Mouse (Mus musculus) R1 (cell line): ENCODE data around the gene AI661453.

Experiments used
- DNase-seq: peaks from one replicate; pipeline ENCODE4 v3.0.0-alpha.2; 2018; ENCODE audit warnings: low read depth, low spot score

AI661453 gene

GRCm38 (mm10) chr17:47501946-47502706 lies 65.7 kb downstream of the AI661453 start, which contains the start of gene Taf8:
Gene Taf8, minus strand, starts transcription at chr17:47502292.
- DNase-seq = peak; percentile 99

DNA sequence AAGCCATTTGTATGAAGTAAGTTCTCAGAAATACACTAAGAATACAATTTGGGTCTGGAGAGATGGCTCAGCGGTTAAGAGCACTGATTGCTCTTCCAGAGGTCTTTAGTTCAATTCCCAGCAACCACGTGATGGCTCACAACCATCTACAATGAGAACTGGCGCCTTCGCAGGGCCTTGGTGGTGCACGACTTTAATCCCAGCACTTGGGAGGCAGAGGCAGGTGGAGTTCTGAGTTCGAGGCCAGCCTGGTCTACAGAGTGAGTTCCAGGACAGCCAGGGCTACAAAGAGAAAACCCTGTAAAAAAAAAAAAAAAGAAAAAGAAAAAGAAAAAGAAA lies 66.3 kb downstream of the AI661453 start:
- DNase-seq = peak; percentile 88

DNA sequence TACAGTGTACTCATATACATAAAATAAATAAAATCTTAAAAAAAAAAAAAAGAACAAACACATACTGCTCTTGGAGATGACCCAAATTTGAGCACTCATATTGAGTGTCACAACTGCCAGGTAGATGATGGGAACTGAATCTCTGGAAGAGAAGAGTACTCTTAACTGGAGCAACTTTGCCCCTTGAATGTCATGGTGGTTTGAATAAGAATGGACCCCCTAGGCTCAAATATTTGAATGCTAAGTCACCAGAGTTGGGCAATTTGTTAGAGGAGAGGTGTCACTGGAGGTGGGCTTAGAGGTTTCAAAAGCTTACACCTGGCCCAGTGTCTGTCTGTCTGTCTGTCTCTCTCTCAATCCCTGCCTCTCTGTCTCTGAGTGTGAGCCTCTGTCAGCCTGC lies 67.3 kb downstream of the AI661453 start:
- peak; percentile 91 for DNase-seq

- no peak for DNase-seq
Observed at GRCm38 (mm10) chr17:47504228-47504627, 67.8 kb downstream of the AI661453 start.

DNA sequence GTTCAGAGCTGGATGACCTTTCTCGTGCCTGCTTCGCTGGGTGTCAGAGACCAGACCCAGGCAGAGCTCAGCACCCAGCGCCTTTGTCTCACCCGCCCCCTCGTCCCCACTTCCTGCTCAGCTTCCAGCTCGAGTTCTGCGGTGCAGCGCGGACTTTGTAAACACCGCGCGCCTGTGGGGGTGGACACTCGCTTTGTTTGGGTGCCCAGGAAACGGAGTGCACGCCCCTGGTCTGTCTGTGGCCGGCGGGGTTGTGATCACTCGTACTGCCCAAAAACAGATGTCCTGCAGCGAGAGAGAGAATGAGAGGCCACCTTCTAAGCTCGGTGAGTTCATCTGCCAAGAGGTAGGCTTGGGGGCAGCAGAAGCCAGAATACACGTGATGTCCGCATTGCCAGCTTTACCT lies 68.5 kb downstream of the AI661453 start, which contains the start of gene Ccnd3:
Gene Ccnd3, plus strand, starts transcription at position 111 of the 406 bp plus-strand sequence.
- DNase-seq = no peak

- DNase-seq = no peak
Observed at GRCm38 (mm10) chr17:47505566-47505965, 69.2 kb downstream of the AI661453 start.

GRCm38 (mm10) chr17:47506042-47506441 lies 69.6 kb downstream of the AI661453 start:
- DNase-seq = no peak

DNA sequence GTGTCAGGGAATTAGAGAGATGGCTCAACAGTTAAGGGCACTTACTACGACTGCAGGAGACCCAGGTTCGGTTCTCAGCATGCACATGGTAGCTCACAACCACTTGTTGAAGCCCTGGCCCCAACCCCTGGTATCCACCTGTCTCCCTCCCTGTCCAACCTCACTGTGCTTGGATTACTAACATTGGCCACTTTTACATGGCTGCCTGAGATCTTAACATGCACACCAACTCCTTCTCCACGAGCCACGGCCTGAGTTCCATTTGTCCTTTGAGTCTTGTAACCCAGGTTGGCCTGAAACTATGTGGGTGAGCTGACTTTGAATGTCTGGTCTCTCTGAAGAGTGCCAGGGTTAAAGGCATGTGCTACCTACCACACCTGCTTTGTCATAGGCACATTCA lies 70.3 kb downstream of the AI661453 start:
- no peak for DNase-seq

- no peak for DNase-seq
Observed at GRCm38 (mm10) chr17:47507523-47507922, 71.1 kb downstream of the AI661453 start.

GRCm38 (mm10) chr17:47508012-47508608 lies 71.7 kb downstream of the AI661453 start:
- DNase-seq = peak; percentile 98

DNA sequence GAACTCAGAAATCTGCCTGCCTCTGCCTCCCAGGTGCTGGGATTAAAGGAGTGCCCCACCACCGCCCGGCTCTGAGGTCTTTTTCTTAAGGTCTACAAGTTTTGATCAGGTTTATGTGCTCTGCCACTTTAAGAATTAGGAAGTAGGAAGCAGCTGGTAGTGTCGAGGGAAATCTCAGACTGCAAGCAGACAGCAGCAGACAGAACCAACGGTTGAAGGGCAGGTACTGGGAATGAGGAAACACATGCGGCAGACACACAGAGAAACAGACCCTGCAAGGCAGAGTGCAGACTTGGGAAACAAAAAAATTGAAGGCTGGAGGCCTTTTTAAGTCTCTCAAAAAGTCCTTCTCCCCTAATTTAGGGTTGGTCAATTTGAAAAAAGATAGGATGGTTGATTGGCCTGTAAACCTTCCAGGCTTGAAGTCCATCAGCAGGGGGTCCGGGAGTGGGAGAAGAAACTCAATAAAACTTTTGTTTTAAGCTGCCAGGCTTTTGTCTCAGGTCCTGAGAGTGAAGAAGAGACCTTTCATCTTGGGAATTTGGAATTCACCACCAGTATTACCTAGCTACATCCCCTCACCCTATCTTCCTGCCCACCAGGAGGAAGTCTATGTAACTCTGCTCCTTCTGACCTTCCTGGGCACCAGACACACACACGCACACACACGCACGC lies 72.8 kb downstream of the AI661453 start:
- peak; percentile 82 for DNase-seq

- peak; percentile 100 for DNase-seq
Observed at GRCm38 (mm10) chr17:47511111-47512020, 75.0 kb downstream of the AI661453 start.

GRCm38 (mm10) chr17:47512956-47513775 lies 76.8 kb downstream of the AI661453 start:
- DNase-seq = peak; percentile 83

- no peak for DNase-seq
Observed at GRCm38 (mm10) chr17:47515180-47515844, 78.9 kb downstream of the AI661453 start.

DNA sequence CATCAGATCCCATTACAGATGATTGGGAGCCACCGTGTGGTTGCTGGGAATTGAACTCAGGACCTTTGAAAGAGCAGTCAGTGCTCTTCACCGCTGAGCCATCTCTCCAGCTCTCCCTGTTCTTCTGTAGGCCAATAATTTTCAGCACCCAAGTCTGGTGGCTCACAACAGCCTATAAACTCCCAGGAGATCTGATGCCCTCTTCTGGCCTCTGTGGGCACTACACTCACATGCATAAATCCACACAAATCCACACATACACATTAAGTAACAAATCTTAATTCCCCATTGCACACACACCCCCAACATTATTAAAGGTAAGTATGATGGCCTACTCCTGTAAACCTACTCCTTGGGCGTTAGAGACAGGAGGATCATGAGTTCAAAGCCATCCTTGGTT lies 79.8 kb downstream of the AI661453 start:
- DNase-seq = peak; percentile 82

DNA sequence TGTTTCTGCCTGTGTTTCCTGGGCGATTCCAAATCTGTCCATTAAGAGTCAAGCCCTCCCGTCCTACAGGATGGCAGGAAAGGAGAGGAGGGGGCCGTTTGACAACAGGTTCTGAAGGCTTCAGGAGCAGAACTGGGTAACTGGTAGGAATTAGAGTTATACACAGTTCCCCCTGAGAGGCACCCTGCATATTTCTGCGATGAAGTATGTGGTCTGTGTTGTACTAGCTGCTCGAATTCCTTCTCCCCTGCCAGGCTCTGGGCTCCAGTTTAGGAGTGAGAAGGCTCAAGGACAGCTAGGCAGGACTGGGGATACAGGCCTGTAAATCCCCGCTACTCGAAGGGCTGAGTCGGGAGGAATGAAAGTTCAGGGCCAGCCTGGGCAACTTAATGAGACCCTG lies 81.8 kb downstream of the AI661453 start:
- DNase-seq = peak; percentile 65
